Mouse (Mus musculus) CD4-positive helper T cell, adult 2 months (primary cell): ENCODE measurements around the gene Krt82.
"Not testable (repeated sequence)": the region's sequence is repeated elsewhere in the genome, so short reads cannot be mapped to it uniquely, and the experiment has no call there.

ENCODE experiments used
- DNase-seq: peaks from one replicate; pipeline ENCODE4 v3.0.0-alpha.2; 2012; ENCODE audit warnings: low read depth, missing footprints, low spot score

Krt82 gene

GRCm38 (mm10) chr15:101517161-101517560 lies 33.3 kb downstream of the Krt82 start, which contains the start of gene Gm49425:
TSS of gene Gm49425 (minus strand) at chr15:101517261.
- not testable (repeated sequence) for DNase-seq

GRCm38 (mm10) chr15:101508247-101508646 lies 42.2 kb downstream of the Krt82 start:
- DNase-seq, result no peak

- no peak for DNase-seq
These were observed 43.3 kb downstream of the Krt82 start for GRCm38 (mm10) chr15:101506896-101507758.

DNA sequence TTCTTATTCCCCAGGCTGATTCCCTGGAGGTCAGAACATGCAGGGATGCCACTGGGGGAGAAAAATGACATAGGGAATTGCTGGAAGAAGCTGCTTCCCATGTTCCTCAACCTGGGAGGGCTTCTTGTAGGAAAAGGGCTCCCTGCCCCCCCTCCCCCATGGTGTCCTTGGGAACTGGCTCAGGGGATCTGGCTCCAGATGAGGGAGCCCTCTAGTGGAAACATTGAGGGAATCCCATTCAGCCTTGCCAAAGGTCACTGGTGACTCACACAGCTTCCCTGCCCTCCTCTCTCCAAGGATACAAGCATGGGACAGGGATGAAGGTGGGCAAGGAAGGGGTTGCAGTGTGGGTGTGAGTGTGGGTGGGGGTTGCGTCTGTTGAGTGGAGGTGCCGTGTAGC lies 53.3 kb downstream of the Krt82 start:
- no peak for DNase-seq

DNA sequence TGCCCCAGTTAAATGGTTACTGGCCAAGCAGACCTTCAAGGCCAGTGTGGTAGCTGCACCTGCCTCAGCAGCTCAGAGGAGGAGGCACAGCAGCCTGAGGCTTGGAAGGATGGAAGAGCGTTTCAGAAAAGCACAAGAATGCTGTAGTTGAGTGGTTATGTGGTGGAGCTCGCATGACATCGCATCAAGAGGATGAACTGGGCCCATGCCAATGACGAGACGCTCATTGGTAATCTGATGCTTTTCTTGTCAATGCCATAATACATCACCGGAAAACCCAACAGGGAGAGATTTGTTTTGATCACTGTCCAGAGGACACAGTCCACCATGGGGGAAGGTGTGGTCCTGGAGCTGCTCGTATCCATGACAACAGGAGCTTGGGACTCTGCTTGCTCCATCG lies 55.2 kb downstream of the Krt82 start:
- DNase-seq, result no peak

DNA sequence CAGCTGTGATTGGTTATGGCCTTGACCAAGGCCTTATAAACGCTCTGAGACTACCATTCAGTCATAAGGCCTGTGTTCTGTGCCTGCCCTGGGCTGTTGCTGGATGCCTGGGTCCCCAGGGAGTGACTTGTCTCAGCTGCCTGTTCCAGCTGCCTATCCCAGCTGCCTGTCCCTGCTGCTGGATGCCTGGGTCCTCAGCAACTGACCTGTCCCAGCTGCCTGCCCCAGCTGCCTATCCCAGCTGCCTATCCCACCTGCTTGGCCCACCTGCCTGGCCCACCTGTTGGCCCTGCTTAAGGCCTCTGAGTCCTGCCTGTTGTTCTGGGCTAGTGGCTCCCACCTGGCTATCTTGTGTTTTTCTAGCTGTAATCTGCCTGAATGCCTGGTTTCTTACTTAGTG lies 56.3 kb downstream of the Krt82 start:
- no peak for DNase-seq

- DNase-seq, result no peak
These were observed 56.8 kb downstream of the Krt82 start for GRCm38 (mm10) chr15:101493713-101494112.

DNA sequence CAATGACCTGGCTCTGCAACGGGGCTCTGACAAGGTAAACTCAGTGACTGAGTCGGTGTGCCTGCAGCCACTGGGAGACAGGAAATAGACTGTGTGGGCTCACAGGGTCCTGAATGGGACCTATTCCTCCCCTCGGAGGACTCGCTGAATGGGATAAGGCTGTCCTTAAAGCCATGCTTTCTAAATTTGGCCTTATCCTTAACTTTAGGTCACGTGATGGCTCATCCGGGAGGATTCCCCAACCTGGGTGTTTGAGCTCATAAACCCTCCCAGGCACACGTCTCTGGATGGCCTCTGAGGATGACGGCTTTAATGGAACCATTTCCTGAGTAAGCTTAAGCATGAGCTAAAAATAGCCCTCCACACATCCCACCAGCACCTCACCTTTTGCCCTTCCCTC lies 57.7 kb downstream of the Krt82 start:
- DNase-seq, result no peak

DNA sequence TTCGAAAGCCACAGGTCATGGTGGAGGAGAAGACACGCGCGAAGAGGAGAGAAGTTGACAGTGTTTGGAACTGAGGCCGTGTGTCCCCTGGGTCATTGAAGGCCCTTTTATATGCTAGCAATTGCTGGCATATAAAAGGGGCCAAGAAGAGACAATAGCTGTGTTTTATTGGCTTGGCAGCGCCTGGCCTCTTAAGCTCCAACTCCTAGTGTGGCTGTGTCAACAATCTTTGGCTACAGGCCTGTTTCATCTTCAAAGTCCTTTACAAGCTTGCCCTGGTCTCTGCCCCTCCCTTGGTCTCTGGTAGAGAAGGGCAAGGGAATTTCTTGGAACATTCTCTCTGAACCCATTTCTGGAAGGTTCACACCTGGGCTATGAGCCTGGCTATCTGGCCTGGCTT lies 59.0 kb downstream of the Krt82 start, which contains the start of gene Krt83:
Gene Krt83, minus strand, starts transcription at position 82 of the 400 bp plus-strand sequence.
- DNase-seq, result no peak
